Comparison of ENCODE assay signal across 26 mouse cellular contexts in genomic region chr15:80994959-80995358, GRCm38 (mm10).
"Had no signal": no experiment of that assay in that cellular context is flagged by ENCODE, and none has a peak within 500 bp of the region (broad histone marks: within the 10 kb centered on the region; RNA-seq: fewer than 3 reads in every experiment).

No protein-coding gene starts in this region.

- H3K4me3 ChIP-seq: heart, adult 2 months; heart, embryonic 13.5 days; heart, embryonic 15.5 days; hindbrain, embryonic 13.5 days; hindbrain, embryonic 15.5 days; kidney, embryonic 15.5 days; limb, embryonic 13.5 days; limb, embryonic 15.5 days; liver, embryonic 12.5 days had no signal

- H3K27ac ChIP-seq: heart, adult 2 months; heart, embryonic 13.5 days; heart, embryonic 15.5 days; hindbrain, embryonic 13.5 days; hindbrain, embryonic 15.5 days; hindbrain, postnatal 0 days; kidney, embryonic 15.5 days; kidney, postnatal 0 days; limb, embryonic 13.5 days; limb, embryonic 15.5 days; liver, embryonic 12.5 days had no signal

- H3K36me3 ChIP-seq: heart, embryonic 13.5 days; heart, embryonic 15.5 days; hindbrain, embryonic 13.5 days; hindbrain, embryonic 15.5 days; kidney, embryonic 15.5 days; limb, embryonic 13.5 days; limb, embryonic 15.5 days; liver, embryonic 12.5 days had no signal

- H3K9ac ChIP-seq: heart, embryonic 13.5 days; heart, embryonic 15.5 days; hindbrain, embryonic 13.5 days; hindbrain, embryonic 15.5 days; kidney, embryonic 15.5 days; limb, embryonic 13.5 days; limb, embryonic 15.5 days; liver, embryonic 12.5 days had no signal

- H3K27me3 ChIP-seq: heart, embryonic 13.5 days; heart, embryonic 15.5 days; hindbrain, embryonic 13.5 days; hindbrain, embryonic 15.5 days; kidney, embryonic 15.5 days; limb, embryonic 13.5 days; limb, embryonic 15.5 days; liver, embryonic 12.5 days had no signal

- DNase-seq: gastrocnemius, postnatal 14 days; gastrocnemius, postnatal 36 days; heart, adult 11 months; heart, adult 2 months; heart, postnatal 14 days; heart, postnatal 36 days; kidney, adult 11 months; kidney, adult 2 months; kidney, adult 9 months; kidney, postnatal 14 days; kidney, postnatal 36 days; layer of hippocampus, adult 9-11 months; layer of hippocampus, postnatal 36 days; left cerebral cortex, postnatal 4 days had no signal

- ATAC-seq: hindbrain, postnatal 0 days; intestine, embryonic 16.5 days; liver, embryonic 12.5 days had no signal

- H3K9me3 ChIP-seq: heart, embryonic 13.5 days; heart, embryonic 15.5 days; hindbrain, embryonic 13.5 days; hindbrain, embryonic 15.5 days; kidney, embryonic 15.5 days; limb, embryonic 13.5 days; limb, embryonic 15.5 days; liver, embryonic 12.5 days had no signal

- H3K4me2 ChIP-seq: heart, embryonic 11.5 days; heart, embryonic 13.5 days; heart, embryonic 15.5 days; hindbrain, embryonic 13.5 days; hindbrain, embryonic 15.5 days; kidney, embryonic 15.5 days; limb, embryonic 13.5 days; limb, embryonic 15.5 days; liver, embryonic 12.5 days had no signal

- H3K4me1 ChIP-seq: heart, embryonic 15.5 days; hindbrain, embryonic 13.5 days; limb, embryonic 13.5 days; limb, embryonic 15.5 days had no signal
